Mouse (Mus musculus): Measurements from ENCODE around the gene Degs1. TPM values are rescaled to one million over a fixed set of nuclear protein-coding genes. Genes with fewer than 3 reads are reported as not detected.
A peak's percentile ranks its signal among the peaks of the same experiment; 100 is the strongest.

Degs1 gene
- polyA plus RNA-seq, 1 experiment from 2014 or later: 169 TPM

DNA sequence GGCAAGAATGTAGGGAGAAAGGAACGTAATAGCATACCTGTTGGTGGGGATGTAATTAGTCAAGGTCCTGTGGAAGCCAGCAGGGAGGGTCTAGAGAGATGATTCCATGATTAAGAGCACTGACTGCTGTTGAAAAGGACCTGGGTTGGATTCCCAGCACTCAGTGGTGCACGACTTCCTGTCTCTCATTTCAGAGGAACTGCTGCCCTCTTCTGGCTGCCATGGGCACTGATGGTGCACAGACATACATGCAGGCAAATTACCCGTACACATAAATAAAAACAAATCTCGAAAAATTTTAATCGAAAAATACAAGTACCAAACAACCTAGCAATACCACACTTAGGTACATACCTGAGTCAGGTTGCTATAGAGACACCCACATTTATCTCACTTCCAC, 28.8 kb upstream of the Degs1 start:
- H3K4me2 ChIP-seq (ENCODE audit: low read length): no peak overlapping the region
- 97% methylated on average over 5 of the region's 5 CpGs for WGBS
- no peak overlapping the region for H3K27ac ChIP-seq
- H3K9me3 ChIP-seq (replicated peaks; ENCODE audit: low read length): no peaks in the 10 kb centered on the region
- H3K27me3 ChIP-seq (ENCODE audit: insufficient read depth, low read length): no peaks in the 10 kb centered on the region
- DNase-seq (ENCODE audit: low spot score): no peak
- H3K4me3 ChIP-seq (replicated peaks; ENCODE audit: low read depth, low read length): no peak overlapping the region
- 0 out of 2 replicates have a peak, but pooled peaks have one; percentile 21 for TF ChIP-seq CTCF (IDR thresholded peaks at IDR 0.05; ENCODE audit: low read depth)
- peaks cover 17% of the 10 kb centered on the region for H3K36me3 ChIP-seq (ENCODE audit: insufficient read depth, low read length)
- H3K4me1 ChIP-seq (replicated peaks; ENCODE audit: insufficient read depth, low read length): no peaks in the 10 kb centered on the region
- H3K9ac ChIP-seq (ENCODE audit: low read depth, low read length): no peak overlapping the region
- no peak for ATAC-seq (replicated peaks; ENCODE audit: low FRiP score, low read depth)

- ATAC-seq (replicated peaks; ENCODE audit: low FRiP score, low read depth) (no peak), DNase-seq (ENCODE audit: low spot score) (no peak)
- H3K4me2 ChIP-seq (ENCODE audit: low read length): no peak overlapping the region
- H3K27me3 ChIP-seq (ENCODE audit: insufficient read depth, low read length): no peaks in the 10 kb centered on the region
- no peaks in the 10 kb centered on the region for H3K9me3 ChIP-seq (replicated peaks; ENCODE audit: low read length)
- WGBS: 84% methylated on average over 2 of the region's 2 CpGs
- no peaks in the 10 kb centered on the region for H3K4me1 ChIP-seq (replicated peaks; ENCODE audit: insufficient read depth, low read length)
- H3K36me3 ChIP-seq (ENCODE audit: insufficient read depth, low read length): peaks cover 12% of the 10 kb centered on the region; the same call in 1 of the 2 replicates
- no peak overlapping the region for H3K27ac ChIP-seq
- no peak overlapping the region for H3K4me3 ChIP-seq (replicated peaks; ENCODE audit: low read depth, low read length)
- TF ChIP-seq CTCF (IDR thresholded peaks at IDR 0.05; ENCODE audit: low read depth): no peak
- no peak overlapping the region for H3K9ac ChIP-seq (ENCODE audit: low read depth, low read length)
These were observed 27.7 kb upstream of the Degs1 start for GRCm38 (mm10) chr1:182310316-182310715.

- WGBS: 54% methylated on average over 5 of the region's 5 CpGs
- no peak overlapping the region for H3K4me2 ChIP-seq (ENCODE audit: low read length)
- peaks cover 9% of the 10 kb centered on the region; the same call in 1 of the 2 replicates for H3K36me3 ChIP-seq (ENCODE audit: insufficient read depth, low read length)
- H3K9ac ChIP-seq (ENCODE audit: low read depth, low read length): no peak overlapping the region
- DNase-seq (ENCODE audit: low spot score) (no peak), ATAC-seq (replicated peaks; ENCODE audit: low FRiP score, low read depth) (no peak)
- TF ChIP-seq CTCF (IDR thresholded peaks at IDR 0.05; ENCODE audit: low read depth): no peak
- no peaks in the 10 kb centered on the region for H3K9me3 ChIP-seq (replicated peaks; ENCODE audit: low read length)
- no peak overlapping the region for H3K27ac ChIP-seq
- H3K27me3 ChIP-seq (ENCODE audit: insufficient read depth, low read length): no peaks in the 10 kb centered on the region
- no peaks in the 10 kb centered on the region for H3K4me1 ChIP-seq (replicated peaks; ENCODE audit: insufficient read depth, low read length)
- no peak overlapping the region for H3K4me3 ChIP-seq (replicated peaks; ENCODE audit: low read depth, low read length)
These were observed 26.8 kb upstream of the Degs1 start for GRCm38 (mm10) chr1:182309403-182309802.

GRCm38 (mm10) chr1:182302916-182303315, 20.3 kb upstream of the Degs1 start:
- Histone ChIP-seq H3K4me3 (replicated peaks; ENCODE audit: low read depth, low read length) (no peak overlapping the region), H3K27me3 (ENCODE audit: insufficient read depth, low read length) (no peaks in the 10 kb centered on the region), H3K4me1 (replicated peaks; ENCODE audit: insufficient read depth, low read length) (no peaks in the 10 kb centered on the region), H3K4me2 (ENCODE audit: low read length) (no peak overlapping the region), H3K36me3 (ENCODE audit: insufficient read depth, low read length) (no peaks in the 10 kb centered on the region), H3K27ac (no peak overlapping the region), H3K9me3 (replicated peaks; ENCODE audit: low read length) (no peaks in the 10 kb centered on the region), H3K9ac (ENCODE audit: low read depth, low read length) (no peak overlapping the region)
- no peak for ATAC-seq (replicated peaks; ENCODE audit: low FRiP score, low read depth)
- TF ChIP-seq CTCF (IDR thresholded peaks at IDR 0.05; ENCODE audit: low read depth): no peak
- no peak for DNase-seq (ENCODE audit: low spot score)
- WGBS: 92% methylated on average over 5 of the region's 5 CpGs

DNA sequence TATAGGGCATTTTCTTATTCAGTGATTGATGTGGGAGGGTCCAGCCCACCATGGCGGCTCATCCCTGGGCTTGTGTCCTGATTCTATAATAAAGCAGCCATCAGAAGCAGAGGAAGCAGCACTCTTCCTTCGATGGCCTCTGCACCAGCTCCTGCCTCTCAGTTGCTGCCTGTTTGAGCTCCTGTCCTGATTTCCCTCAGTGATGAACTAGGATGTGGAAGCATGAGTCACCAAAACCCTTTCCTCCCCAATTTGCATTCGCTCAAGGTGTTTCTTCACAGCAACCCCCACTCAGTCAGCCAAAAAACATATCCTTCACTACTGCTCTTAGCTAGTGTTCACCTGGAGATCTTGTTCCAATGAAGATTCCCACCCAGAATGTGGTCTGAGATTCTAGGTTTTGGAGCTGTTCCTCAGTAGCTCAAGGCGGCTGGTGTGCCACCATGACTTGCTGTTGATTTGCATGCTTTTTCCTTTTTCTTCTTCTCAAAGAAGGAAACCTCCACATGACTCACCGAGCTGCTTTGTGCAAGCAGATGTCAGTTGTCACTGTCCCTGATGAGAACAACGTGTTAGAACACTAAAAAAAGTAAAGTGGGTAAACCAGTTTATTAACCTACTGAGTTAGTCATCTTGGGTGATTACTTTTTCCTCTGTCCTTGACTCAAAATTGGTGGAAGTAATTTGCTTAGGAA, 19.7 kb upstream of the Degs1 start:
- Histone ChIP-seq H3K27ac (no peak overlapping the region), H3K4me1 (replicated peaks; ENCODE audit: insufficient read depth, low read length) (no peaks in the 10 kb centered on the region), H3K4me3 (replicated peaks; ENCODE audit: low read depth, low read length) (no peak overlapping the region), H3K9ac (ENCODE audit: low read depth, low read length) (no peak overlapping the region), H3K9me3 (replicated peaks; ENCODE audit: low read length) (no peaks in the 10 kb centered on the region), H3K27me3 (ENCODE audit: insufficient read depth, low read length) (no peaks in the 10 kb centered on the region), H3K4me2 (ENCODE audit: low read length) (no peak overlapping the region), H3K36me3 (ENCODE audit: insufficient read depth, low read length) (no peaks in the 10 kb centered on the region)
- DNase-seq (ENCODE audit: low spot score) (no peak), ATAC-seq (replicated peaks; ENCODE audit: low FRiP score, low read depth) (no peak)
- no peak for TF ChIP-seq CTCF (IDR thresholded peaks at IDR 0.05; ENCODE audit: low read depth)
- 77% methylated on average over 6 of the region's 6 CpGs for WGBS

GRCm38 (mm10) chr1:182297821-182298220, 15.2 kb upstream of the Degs1 start:
- Histone ChIP-seq H3K27me3 (ENCODE audit: insufficient read depth, low read length) (no peaks in the 10 kb centered on the region), H3K36me3 (ENCODE audit: insufficient read depth, low read length) (no peaks in the 10 kb centered on the region), H3K27ac (no peak overlapping the region), H3K4me2 (ENCODE audit: low read length) (no peak overlapping the region), H3K4me3 (replicated peaks; ENCODE audit: low read depth, low read length) (no peak overlapping the region), H3K9ac (ENCODE audit: low read depth, low read length) (no peak overlapping the region), H3K4me1 (replicated peaks; ENCODE audit: insufficient read depth, low read length) (no peaks in the 10 kb centered on the region), H3K9me3 (replicated peaks; ENCODE audit: low read length) (no peaks in the 10 kb centered on the region)
- WGBS: 89% methylated on average over 5 of the region's 5 CpGs
- DNase-seq (ENCODE audit: low spot score): no peak
- no peak for ATAC-seq (replicated peaks; ENCODE audit: low FRiP score, low read depth)
- no peak for TF ChIP-seq CTCF (IDR thresholded peaks at IDR 0.05; ENCODE audit: low read depth)

GRCm38 (mm10) chr1:182297246-182297645, 14.6 kb upstream of the Degs1 start:
- Histone ChIP-seq H3K36me3 (ENCODE audit: insufficient read depth, low read length) (no peaks in the 10 kb centered on the region), H3K4me3 (replicated peaks; ENCODE audit: low read depth, low read length) (no peak overlapping the region), H3K9ac (ENCODE audit: low read depth, low read length) (no peak overlapping the region), H3K4me2 (ENCODE audit: low read length) (no peak overlapping the region), H3K9me3 (replicated peaks; ENCODE audit: low read length) (no peaks in the 10 kb centered on the region), H3K27ac (no peak overlapping the region), H3K4me1 (replicated peaks; ENCODE audit: insufficient read depth, low read length) (no peaks in the 10 kb centered on the region), H3K27me3 (ENCODE audit: insufficient read depth, low read length) (no peaks in the 10 kb centered on the region)
- ATAC-seq (replicated peaks; ENCODE audit: low FRiP score, low read depth) (no peak), DNase-seq (ENCODE audit: low spot score) (no peak)
- WGBS: 78% methylated on average over 3 of the region's 3 CpGs
- no peak for TF ChIP-seq CTCF (IDR thresholded peaks at IDR 0.05; ENCODE audit: low read depth)
